ENCODE assay signal across 21 mouse cellular contexts in genomic region chr17:48645056-48645455, GRCm38 (mm10).
"Had no signal": no experiment of that assay in that cellular context is flagged by ENCODE, and none has a peak within 500 bp of the region (broad histone marks: within the 10 kb centered on the region; RNA-seq: fewer than 3 reads in every experiment).

No protein-coding gene starts in this region.

- H3K4me1 ChIP-seq: liver, embryonic 13.5 days; megakaryocyte, embryonic 14.5 days; midbrain, embryonic 13.5 days; neural tube, embryonic 13.5 days; stomach, embryonic 15.5 days had no signal

- H3K27ac ChIP-seq: limb, embryonic 13.5 days; liver, embryonic 13.5 days; midbrain, embryonic 10.5 days; midbrain, embryonic 13.5 days; neural tube, embryonic 13.5 days; stomach, embryonic 15.5 days had no signal

- H3K27me3 ChIP-seq: limb, embryonic 13.5 days; liver, embryonic 13.5 days; megakaryocyte, embryonic 14.5 days; midbrain, embryonic 13.5 days; neural tube, embryonic 13.5 days; stomach, embryonic 15.5 days had no signal

- H3K4me2 ChIP-seq: limb, embryonic 13.5 days; liver, embryonic 13.5 days; midbrain, embryonic 13.5 days; neural tube, embryonic 13.5 days; stomach, embryonic 15.5 days had no signal

- DNase-seq: kidney, adult 9 months; kidney, postnatal 14 days; kidney, postnatal 4 days; left cerebral cortex, postnatal 4 days; liver, embryonic 13.5 days; lung, adult 2 months; retina, postnatal 1 day; right cerebral cortex, postnatal 25 days; spleen, adult 18-20 months; thymus, adult 2 months; thymus, postnatal 14 days; thymus, postnatal 4 days had no signal

- H3K9ac ChIP-seq: limb, embryonic 13.5 days; liver, embryonic 13.5 days; midbrain, embryonic 13.5 days; neural tube, embryonic 13.5 days; stomach, embryonic 15.5 days had no signal

- H3K4me3 ChIP-seq: limb, embryonic 13.5 days; liver, embryonic 13.5 days; megakaryocyte, embryonic 14.5 days; midbrain, embryonic 10.5 days; midbrain, embryonic 13.5 days; myocyte; neural tube, embryonic 13.5 days; stomach, embryonic 15.5 days had no signal

- H3K9me3 ChIP-seq: limb, embryonic 13.5 days; liver, embryonic 13.5 days; midbrain, embryonic 10.5 days; midbrain, embryonic 13.5 days; neural tube, embryonic 13.5 days; stomach, embryonic 15.5 days had no signal

- H3K36me3 ChIP-seq: limb, embryonic 13.5 days; liver, embryonic 13.5 days; midbrain, embryonic 10.5 days; midbrain, embryonic 13.5 days; neural tube, embryonic 13.5 days; stomach, embryonic 15.5 days had no signal

- ATAC-seq: lung, postnatal 0 days; midbrain, embryonic 13.5 days; midbrain, embryonic 16.5 days had no signal
